Mouse (Mus musculus): ENCODE data around the gene Cish. TPM values are rescaled to one million over a fixed set of nuclear protein-coding genes. Genes with fewer than 3 reads are reported as not detected.
A peak's percentile ranks its signal among the peaks of the same experiment; 100 is the strongest.

Cish gene
- polyA plus RNA-seq, 1 experiment from 2014 or later = 26.2 TPM

DNA sequence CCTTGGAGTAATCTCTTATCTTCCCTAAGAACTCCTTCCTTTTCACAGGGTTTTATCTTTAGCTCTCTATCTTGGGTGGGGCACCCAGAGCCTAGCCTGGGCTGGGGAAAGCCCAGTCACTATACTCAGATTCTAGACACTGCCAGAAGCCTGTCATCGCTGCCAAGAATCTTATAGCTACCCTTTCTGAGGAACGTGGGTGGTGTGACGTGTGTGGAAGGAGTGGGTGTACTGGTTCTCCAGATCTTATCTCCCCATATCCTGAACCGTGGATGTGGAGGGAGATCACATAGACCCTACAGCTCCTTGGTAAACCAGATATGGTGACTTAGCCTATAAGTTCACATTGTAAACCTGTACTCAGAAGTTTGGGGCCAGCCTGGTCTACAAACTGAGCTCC, 210 bp upstream of the Cish start:
- H3K27me3 ChIP-seq (ENCODE audit: insufficient read depth, low read length) = no peaks in the 10 kb centered on the region
- peak overlapping the region; percentile 86 for H3K4me2 ChIP-seq (ENCODE audit: low read length)
- H3K4me1 ChIP-seq (replicated peaks; ENCODE audit: insufficient read depth, low read length) = peaks cover 8% of the 10 kb centered on the region
- no peak for TF ChIP-seq CTCF (IDR thresholded peaks at IDR 0.05; ENCODE audit: low read depth)
- H3K9ac ChIP-seq (ENCODE audit: low read depth, low read length) = peak overlapping the region; percentile 52; the same call in 1 of the 2 replicates
- H3K36me3 ChIP-seq (ENCODE audit: insufficient read depth, low read length) = 0 out of 2 replicates have a peak, but pooled peaks cover 8% of the 10 kb centered on the region
- H3K27ac ChIP-seq = peak overlapping the region; percentile 92
- ATAC-seq (replicated peaks; ENCODE audit: low FRiP score, low read depth) = no peak
- DNase-seq (ENCODE audit: low spot score) = no peak
- no peak overlapping the region; the same call in 1 of the 2 replicates for H3K4me3 ChIP-seq (replicated peaks; ENCODE audit: low read depth, low read length)
- H3K9me3 ChIP-seq (replicated peaks; ENCODE audit: low read length) = no peaks in the 10 kb centered on the region
- 55% methylated on average over 4 of the region's 4 CpGs for WGBS

DNA sequence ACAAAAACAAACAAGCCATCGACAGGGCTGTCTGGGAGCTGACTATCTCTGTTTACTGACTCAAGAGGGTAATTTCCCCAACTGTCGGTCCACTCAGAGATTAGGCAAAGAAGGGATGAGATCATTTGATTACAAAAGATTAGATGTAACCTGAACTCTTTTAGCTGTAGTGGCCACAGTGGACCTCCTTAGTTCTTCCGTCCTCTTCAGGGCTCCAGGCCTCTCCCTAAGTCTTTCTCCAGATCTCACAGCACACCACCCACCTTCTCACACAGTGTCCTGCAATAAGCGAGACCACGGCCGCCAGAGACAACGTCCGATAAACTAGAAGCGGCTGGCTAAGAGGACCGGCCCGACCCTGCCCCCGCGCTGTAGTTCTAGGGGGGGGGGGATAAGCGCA, 215 bp downstream of the Cish start:
- peak; percentile 69 for DNase-seq (ENCODE audit: low spot score)
- ATAC-seq (replicated peaks; ENCODE audit: low FRiP score, low read depth) = peak; percentile 38; the same call in 1 of the 2 replicates

DNA sequence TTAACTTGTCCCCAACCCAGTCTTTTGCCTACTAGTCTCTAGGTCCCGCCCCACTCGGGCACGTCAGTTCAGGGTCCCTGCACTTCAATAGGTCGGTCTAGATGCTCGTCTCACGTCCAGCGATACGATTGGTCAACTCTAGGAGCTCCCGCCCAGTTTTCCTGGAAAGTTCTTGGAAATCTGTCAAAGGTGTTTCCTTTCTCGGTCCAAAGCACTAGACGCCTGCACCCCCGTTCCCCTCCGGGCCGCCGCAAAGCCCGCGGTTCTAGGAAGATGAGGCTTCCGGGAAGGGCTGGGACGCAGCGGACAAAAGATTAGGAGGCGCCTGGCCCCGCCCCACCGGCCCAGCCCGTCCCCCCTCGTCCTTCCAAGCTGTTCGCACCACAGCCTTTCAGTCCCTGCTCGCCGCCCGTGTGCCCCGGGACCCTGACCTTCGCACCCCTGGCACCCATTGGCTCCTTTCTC, 707 bp downstream of the Cish start:
- TF ChIP-seq CTCF (IDR thresholded peaks at IDR 0.05; ENCODE audit: low read depth) = 0 out of 2 replicates have a peak, but pooled peaks have one; percentile 0
- Histone ChIP-seq H3K4me3 (replicated peaks; ENCODE audit: low read depth, low read length) (peak overlapping the region; percentile 73), H3K27me3 (ENCODE audit: insufficient read depth, low read length) (no peaks in the 10 kb centered on the region), H3K27ac (peak overlapping the region; percentile 92), H3K9ac (ENCODE audit: low read depth, low read length) (peak overlapping the region; percentile 86), H3K4me1 (replicated peaks; ENCODE audit: insufficient read depth, low read length) (peaks cover 8% of the 10 kb centered on the region), H3K9me3 (replicated peaks; ENCODE audit: low read length) (no peaks in the 10 kb centered on the region), H3K4me2 (ENCODE audit: low read length) (peak overlapping the region; percentile 86), H3K36me3 (ENCODE audit: insufficient read depth, low read length) (peaks cover 17% of the 10 kb centered on the region; the same call in 1 of the 2 replicates)
- under 1% methylated on average over 31 of the region's 31 CpGs for WGBS
- DNase-seq (ENCODE audit: low spot score) (peak; percentile 99), ATAC-seq (replicated peaks; ENCODE audit: low FRiP score, low read depth) (peak; percentile 95)

More for the DNA sequence above, 215 bp downstream of the Cish start:
- Histone ChIP-seq H3K4me1 (replicated peaks; ENCODE audit: insufficient read depth, low read length) (peaks cover 8% of the 10 kb centered on the region), H3K27me3 (ENCODE audit: insufficient read depth, low read length) (no peaks in the 10 kb centered on the region), H3K36me3 (ENCODE audit: insufficient read depth, low read length) (peaks cover 12% of the 10 kb centered on the region; the same call in 1 of the 2 replicates), H3K4me3 (replicated peaks; ENCODE audit: low read depth, low read length) (peak overlapping the region; percentile 73), H3K4me2 (ENCODE audit: low read length) (peak overlapping the region; percentile 86), H3K27ac (peak overlapping the region; percentile 92), H3K9me3 (replicated peaks; ENCODE audit: low read length) (no peaks in the 10 kb centered on the region), H3K9ac (ENCODE audit: low read depth, low read length) (peak overlapping the region; percentile 52)
- TF ChIP-seq CTCF (IDR thresholded peaks at IDR 0.05; ENCODE audit: low read depth) = 0 out of 2 replicates have a peak, but pooled peaks have one; percentile 13
- 1% methylated on average over 14 of the region's 14 CpGs for WGBS

DNA sequence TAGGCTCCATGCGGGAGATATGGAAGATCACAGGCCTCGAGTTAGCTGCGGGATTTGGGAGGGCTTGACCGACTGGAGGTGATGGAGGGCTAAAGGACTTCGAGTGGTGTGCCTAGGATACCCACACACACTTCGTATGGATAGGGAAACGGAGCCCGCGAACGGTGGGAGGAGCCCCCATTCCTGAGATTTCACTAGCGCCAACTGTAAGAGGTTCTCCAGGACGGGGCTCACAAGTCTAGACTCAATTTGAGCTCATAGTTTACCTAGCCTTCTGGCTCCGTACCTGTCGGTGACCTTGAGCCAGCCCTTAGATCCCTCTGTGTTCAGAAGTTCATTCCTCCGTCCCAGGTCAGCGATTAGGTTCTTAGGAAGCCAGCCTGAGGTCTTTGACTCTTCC, 1.2 kb downstream of the Cish start:
- Histone ChIP-seq H3K27me3 (ENCODE audit: insufficient read depth, low read length) (no peaks in the 10 kb centered on the region), H3K27ac (peak overlapping the region; percentile 92), H3K4me2 (ENCODE audit: low read length) (peak overlapping the region; percentile 86), H3K36me3 (ENCODE audit: insufficient read depth, low read length) (peaks cover 23% of the 10 kb centered on the region; the same call in 1 of the 2 replicates), H3K4me1 (replicated peaks; ENCODE audit: insufficient read depth, low read length) (peaks cover 8% of the 10 kb centered on the region), H3K9ac (ENCODE audit: low read depth, low read length) (peak overlapping the region; percentile 86), H3K4me3 (replicated peaks; ENCODE audit: low read depth, low read length) (peak overlapping the region; percentile 73), H3K9me3 (replicated peaks; ENCODE audit: low read length) (no peaks in the 10 kb centered on the region)
- TF ChIP-seq CTCF (IDR thresholded peaks at IDR 0.05; ENCODE audit: low read depth) = no peak
- WGBS = 3% methylated on average over 16 of the region's 16 CpGs
- ATAC-seq (replicated peaks; ENCODE audit: low FRiP score, low read depth) (no peak), DNase-seq (ENCODE audit: low spot score) (peak; percentile 56)

DNA sequence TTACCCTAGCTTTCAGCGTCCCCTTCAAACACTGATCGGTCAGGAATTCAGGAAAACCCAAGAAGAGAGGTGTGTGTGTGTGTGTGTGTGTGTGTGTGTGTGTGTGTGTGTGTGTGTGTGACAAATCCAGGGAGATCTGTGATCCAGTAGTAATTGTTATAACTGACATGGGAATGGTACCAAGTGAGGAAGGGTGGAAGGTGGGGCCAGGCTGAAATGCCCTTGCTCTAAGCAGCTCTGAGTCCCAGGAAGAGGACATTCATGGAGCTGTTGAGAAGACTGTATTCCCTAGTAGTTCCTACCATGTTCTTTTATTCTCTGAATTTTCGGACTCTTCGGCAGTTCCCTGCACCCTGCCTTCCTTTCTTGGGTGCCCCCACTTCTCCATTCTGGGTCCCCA, 1.8 kb downstream of the Cish start:
- Histone ChIP-seq H3K36me3 (ENCODE audit: insufficient read depth, low read length) (peaks cover 23% of the 10 kb centered on the region; the same call in 1 of the 2 replicates), H3K27me3 (ENCODE audit: insufficient read depth, low read length) (no peaks in the 10 kb centered on the region), H3K9ac (ENCODE audit: low read depth, low read length) (peak overlapping the region; percentile 86), H3K4me2 (ENCODE audit: low read length) (peak overlapping the region; percentile 86), H3K9me3 (replicated peaks; ENCODE audit: low read length) (no peaks in the 10 kb centered on the region), H3K4me3 (replicated peaks; ENCODE audit: low read depth, low read length) (peak overlapping the region; percentile 73), H3K27ac (peak overlapping the region; percentile 92), H3K4me1 (replicated peaks; ENCODE audit: insufficient read depth, low read length) (peaks cover 8% of the 10 kb centered on the region)
- no peak for TF ChIP-seq CTCF (IDR thresholded peaks at IDR 0.05; ENCODE audit: low read depth)
- ATAC-seq (replicated peaks; ENCODE audit: low FRiP score, low read depth) (no peak), DNase-seq (ENCODE audit: low spot score) (no peak)
- 67% methylated on average over 4 of the region's 4 CpGs for WGBS

DNA sequence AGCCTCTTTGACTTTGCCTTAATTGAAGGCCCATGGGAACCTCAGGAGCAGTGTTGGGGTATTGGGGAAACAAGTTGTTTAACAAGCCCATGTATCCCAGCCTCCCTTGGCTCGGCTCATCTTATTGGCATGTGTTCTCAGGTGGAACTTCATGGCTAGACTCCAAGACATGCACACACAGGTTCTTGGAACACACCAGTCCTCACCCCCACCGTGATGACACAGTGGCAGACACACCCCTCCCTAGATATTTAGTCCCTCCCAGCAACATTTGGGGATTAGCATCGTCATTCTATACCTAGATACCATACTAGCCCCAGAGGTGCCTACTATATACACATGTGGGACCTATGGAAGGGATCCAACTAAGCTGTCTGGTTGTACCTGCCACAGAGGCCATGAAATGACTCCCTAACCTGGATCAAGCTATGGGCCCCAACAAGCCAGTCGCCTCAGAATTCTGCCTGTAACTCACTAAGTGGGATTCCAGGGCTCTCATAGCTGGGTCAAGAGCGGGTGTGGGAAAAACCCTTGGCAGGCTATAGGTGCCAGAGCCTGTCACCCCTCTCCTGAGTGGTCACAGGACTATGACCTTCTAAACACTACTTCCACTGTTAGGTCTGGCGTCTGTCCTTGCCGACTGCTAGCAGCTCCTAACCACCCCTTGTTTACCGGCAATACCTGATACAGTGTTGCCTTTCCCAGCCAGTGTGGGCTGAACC, 2.4 kb downstream of the Cish start:
- Histone ChIP-seq H3K9me3 (replicated peaks; ENCODE audit: low read length) (no peaks in the 10 kb centered on the region), H3K27me3 (ENCODE audit: insufficient read depth, low read length) (no peaks in the 10 kb centered on the region), H3K4me1 (replicated peaks; ENCODE audit: insufficient read depth, low read length) (peaks cover 8% of the 10 kb centered on the region), H3K4me3 (replicated peaks; ENCODE audit: low read depth, low read length) (peak overlapping the region; percentile 73), H3K4me2 (ENCODE audit: low read length) (peak overlapping the region; percentile 86), H3K27ac (peak overlapping the region; percentile 92), H3K36me3 (ENCODE audit: insufficient read depth, low read length) (peaks cover 23% of the 10 kb centered on the region; the same call in 1 of the 2 replicates), H3K9ac (ENCODE audit: low read depth, low read length) (no peak overlapping the region)
- DNase-seq (ENCODE audit: low spot score) = no peak
- TF ChIP-seq CTCF (IDR thresholded peaks at IDR 0.05; ENCODE audit: low read depth) = no peak
- no peak for ATAC-seq (replicated peaks; ENCODE audit: low FRiP score, low read depth)
- WGBS = 63% methylated on average over 8 of the region's 8 CpGs

Data from kidney, postnatal 0 days (tissue).